ENCODE assay signal across 8 mouse cellular contexts in the genomic region with DNA sequence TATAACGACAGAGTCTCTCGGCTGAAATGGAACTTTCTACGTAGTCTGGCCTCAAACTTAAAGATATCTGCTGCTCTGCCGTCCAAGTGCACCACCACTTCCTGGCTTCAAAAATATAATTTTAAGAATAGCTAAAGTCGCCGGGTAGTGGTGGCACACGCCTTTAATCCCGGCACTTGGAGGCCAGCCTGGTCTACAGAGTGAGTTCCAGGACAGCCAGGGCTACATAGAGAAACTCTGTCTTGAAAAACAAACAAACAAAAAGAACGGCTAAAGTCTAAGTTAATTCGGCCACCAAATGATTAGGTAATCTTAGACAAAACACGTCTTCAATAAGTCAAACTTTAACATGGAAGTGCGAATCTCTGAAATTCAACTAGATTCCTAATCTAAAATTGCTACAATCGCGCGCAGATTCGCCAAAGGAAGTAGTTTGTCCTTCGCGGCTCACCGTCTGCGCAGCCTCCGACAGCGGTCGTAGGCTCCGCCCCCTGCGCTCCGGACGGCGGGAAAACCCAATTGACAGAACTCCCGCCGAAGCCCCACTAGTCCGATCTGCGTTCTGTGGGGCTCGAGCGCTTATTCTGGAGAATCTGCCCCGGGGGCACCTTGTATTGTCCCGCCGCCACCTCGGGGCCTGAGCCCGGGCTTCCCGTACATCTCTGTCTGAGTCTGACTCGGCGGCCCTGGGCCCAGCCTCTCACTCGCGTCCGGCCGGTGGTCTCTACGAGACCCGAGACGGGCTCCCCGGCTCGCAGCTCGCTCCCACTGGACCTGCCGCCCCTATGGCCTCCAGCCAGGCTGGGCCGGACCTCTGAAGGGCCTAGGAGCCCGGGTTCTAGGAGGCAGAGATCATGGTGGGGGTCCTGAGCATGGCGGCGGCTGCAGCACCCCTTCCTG. TPM values are rescaled to one million over a fixed set of nuclear protein-coding genes. Genes with fewer than 3 reads are reported as not detected.
DNase-seq lines count a peak whose midpoint lies in the region; ATAC-seq lines count a peak whose summit lies in the region.

A gene (plus strand): TSS at position 484 of the 900 bp plus-strand sequence.

- peak within 1 kb of the TSS; percentile 84 for H3K4me2 ChIP-seq in hindbrain, embryonic 11.5 days (replicated peaks; ENCODE audit: low read depth, low read length)

- no peaks in the 10 kb centered on the region for H3K4me1 ChIP-seq in hindbrain, embryonic 11.5 days (replicated peaks; ENCODE audit: control insufficient read depth, insufficient read depth, low read length)

- peak; percentile 89 for DNase-seq in MN1 (ENCODE audit: low spot score)
- peak; percentile 85 for DNase-seq in cerebellum, adult 9-10 months
- peak; percentile 38 to 92 for DNase-seq in frontal cortex, adult 2 months (ENCODE audit: extremely low spot score in 1 of 2, low spot score in 1 of 2)
- DNase-seq in hindbrain, embryonic 11.5 days (ENCODE audit: low spot score) = peak; percentile 93
- DNase-seq in layer of hippocampus, postnatal 10 days (ENCODE audit: low spot score in 2 of 2) = peak; percentile 93 to 94
- DNase-seq in lung, postnatal 10 days = peak; percentile 94
- peak; percentile 88 for DNase-seq in ovary, postnatal 36 days (ENCODE audit: low spot score)
- peak; percentile 90 for DNase-seq in thymus, postnatal 25 days

- H3K4me3 ChIP-seq in hindbrain, embryonic 11.5 days (ENCODE audit: low read depth, low read length) = peak within 1 kb of the TSS; percentile 90

- H3K27ac ChIP-seq in hindbrain, embryonic 11.5 days (ENCODE audit: low read depth, low read length) = no peak within 1 kb of the TSS

- no peaks in the 10 kb centered on the region for H3K27me3 ChIP-seq in hindbrain, embryonic 11.5 days (ENCODE audit: control insufficient read depth, insufficient read depth, low read length)

- no peaks in the 10 kb centered on the region for H3K36me3 ChIP-seq in hindbrain, embryonic 11.5 days (ENCODE audit: control insufficient read depth, insufficient read depth, low read length)

- 6% methylated on average over 57 of the region's 57 CpGs for WGBS in hindbrain, embryonic 11.5 days

- peak within 1 kb of the TSS; percentile 82 for H3K9ac ChIP-seq in hindbrain, embryonic 11.5 days (ENCODE audit: low read depth, low read length)

- peak; percentile 64; the same call in 1 of the 2 replicates for ATAC-seq in hindbrain, embryonic 11.5 days (ENCODE audit: low FRiP score)

- no peaks in the 10 kb centered on the region for H3K9me3 ChIP-seq in hindbrain, embryonic 11.5 days (ENCODE audit: control insufficient read depth, low read length)

RNA-seq across cellular contexts. Expression of the gene that starts here (rescaled TPM):
- polyA plus RNA-seq in frontal cortex, adult 2 months (2012; rRNA removed) = 3.9 and 4.4 TPM in 2 replicates
- 14.7 and 17.7 TPM in 2 replicates for polyA plus RNA-seq in hindbrain, embryonic 11.5 days (2014; fragmentation: Nextera tagmentation; extraction: Ambion mirVana)
- total RNA-seq in layer of hippocampus, postnatal 10 days (2021) = 1 to 10 TPM; 6.0 to 6.6 TPM
